Mouse (Mus musculus) adrenal gland, postnatal 10 days (tissue): Measurements from ENCODE around the gene Slc25a47. TPM values are rescaled to one million over a fixed set of nuclear protein-coding genes. Genes with fewer than 3 reads are reported as not detected.

ENCODE experiments used
- DNase-seq: peaks from one replicate; pipeline ENCODE4 v3.0.0; 2021; ENCODE audit warnings: mixed read lengths
- long read RNA-seq, 2 experiments: library from polyadenylated mRNA; stranded (forward); transcript quantifications; one replicate each; pipeline ENCODE4 v2.0.0; 2021
- total RNA-seq, 2 experiments: library from RNA; stranded (reverse); gene quantifications; 2 replicates each; pipeline ENCODE4 v1.2.3; 2021

Gene Slc25a47
- 100 to 1,000 TPM in 1 of 2 experiments, 10 to 100 TPM in 1; 49.1 to 181 TPM for total RNA-seq
- long read RNA-seq, experiment 1, transcript Slc25a47-201 (6 exons, 1,580 nt): major isoform, 804 of 910 reads
- long read RNA-seq, experiment 1, partial matches to known transcripts: 53 of 910 reads
- long read RNA-seq, experiment 1, other reads (novel, unspliced or antisense): 49 of 910 reads
- long read RNA-seq, experiment 2, transcript Slc25a47-201 (6 exons, 1,580 nt): major isoform, 20 of 28 reads
- long read RNA-seq, experiment 2, partial matches to known transcripts: 2 of 28 reads
- long read RNA-seq, experiment 2, other reads (novel, unspliced or antisense): 6 of 28 reads

DNA sequence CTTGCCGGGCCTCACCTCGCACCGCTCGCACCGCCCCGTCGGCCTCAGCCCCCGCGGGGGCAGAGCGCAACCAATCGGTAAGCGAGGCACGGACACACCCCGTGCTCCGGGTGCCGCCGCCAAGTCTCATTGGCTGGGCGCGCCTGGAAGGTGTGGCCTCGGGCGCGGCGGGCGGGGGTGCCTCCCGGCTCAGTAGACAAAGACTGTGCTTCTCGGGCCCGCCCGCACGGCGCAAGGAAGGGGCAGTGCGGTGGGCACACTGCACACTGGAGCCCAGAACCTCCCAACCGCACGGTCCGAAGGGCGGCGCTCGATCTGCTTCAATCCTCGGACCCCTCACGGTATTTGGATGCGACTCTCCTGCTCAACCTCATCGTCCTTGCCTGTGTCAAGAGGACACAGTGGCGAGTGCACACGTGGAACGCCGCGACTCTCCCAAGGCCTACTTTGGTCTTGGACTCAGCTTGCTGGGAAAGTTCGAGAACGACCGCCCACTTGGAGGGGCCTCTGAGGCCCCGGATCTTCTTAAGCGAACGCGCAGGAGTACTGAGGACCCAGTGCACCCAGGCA, at the start of gene Slc25a47, which contains the start of gene Slc25a29:
TSS of gene Slc25a47 (plus strand) at position 207 of the 570 bp plus-strand sequence.
TSS of gene Slc25a29 (minus strand) at position 44 of the 570 bp plus-strand sequence.
- peak; percentile 98 for DNase-seq

DNA sequence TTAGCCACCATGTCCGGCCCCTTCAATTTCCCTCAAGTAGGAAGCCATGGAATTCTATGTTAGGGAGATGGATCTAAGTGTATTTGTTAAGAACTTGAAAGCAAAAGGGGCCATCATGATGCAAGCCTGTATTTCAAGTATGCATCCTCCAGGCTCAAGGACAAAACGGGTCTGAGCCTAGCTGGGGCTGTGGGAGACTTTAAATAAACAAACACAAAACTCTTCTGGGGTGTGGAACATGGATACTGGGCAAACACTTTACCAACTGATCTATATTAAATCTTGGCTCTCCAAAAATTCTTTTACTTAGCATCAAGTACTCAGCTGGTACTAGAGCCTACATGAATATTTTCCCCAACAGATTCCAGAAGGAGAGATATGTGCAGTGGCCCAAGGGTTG, 48.5 kb upstream of the Slc25a47 start:
- DNase-seq: no peak

DNA sequence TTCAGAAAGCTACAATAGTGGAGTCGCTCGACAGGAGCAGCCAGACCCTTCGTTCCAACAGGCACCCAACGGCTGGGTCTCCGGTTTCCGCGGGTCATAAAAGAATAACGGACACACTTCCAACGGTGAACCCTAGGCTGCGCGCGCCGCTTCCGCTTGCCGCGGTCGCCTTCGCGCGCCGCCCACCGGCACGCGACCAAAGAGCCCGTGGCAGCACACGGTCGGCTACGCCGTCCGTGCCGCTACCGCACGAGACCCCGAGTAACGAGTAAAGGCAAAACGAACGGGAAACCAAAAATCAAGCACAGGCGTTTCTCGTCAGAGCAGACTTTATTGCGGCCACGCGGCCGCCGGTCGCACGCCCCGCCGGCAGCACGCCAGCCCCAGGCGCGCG, 43.7 kb upstream of the Slc25a47 start:
- DNase-seq: peak; percentile 90

DNA sequence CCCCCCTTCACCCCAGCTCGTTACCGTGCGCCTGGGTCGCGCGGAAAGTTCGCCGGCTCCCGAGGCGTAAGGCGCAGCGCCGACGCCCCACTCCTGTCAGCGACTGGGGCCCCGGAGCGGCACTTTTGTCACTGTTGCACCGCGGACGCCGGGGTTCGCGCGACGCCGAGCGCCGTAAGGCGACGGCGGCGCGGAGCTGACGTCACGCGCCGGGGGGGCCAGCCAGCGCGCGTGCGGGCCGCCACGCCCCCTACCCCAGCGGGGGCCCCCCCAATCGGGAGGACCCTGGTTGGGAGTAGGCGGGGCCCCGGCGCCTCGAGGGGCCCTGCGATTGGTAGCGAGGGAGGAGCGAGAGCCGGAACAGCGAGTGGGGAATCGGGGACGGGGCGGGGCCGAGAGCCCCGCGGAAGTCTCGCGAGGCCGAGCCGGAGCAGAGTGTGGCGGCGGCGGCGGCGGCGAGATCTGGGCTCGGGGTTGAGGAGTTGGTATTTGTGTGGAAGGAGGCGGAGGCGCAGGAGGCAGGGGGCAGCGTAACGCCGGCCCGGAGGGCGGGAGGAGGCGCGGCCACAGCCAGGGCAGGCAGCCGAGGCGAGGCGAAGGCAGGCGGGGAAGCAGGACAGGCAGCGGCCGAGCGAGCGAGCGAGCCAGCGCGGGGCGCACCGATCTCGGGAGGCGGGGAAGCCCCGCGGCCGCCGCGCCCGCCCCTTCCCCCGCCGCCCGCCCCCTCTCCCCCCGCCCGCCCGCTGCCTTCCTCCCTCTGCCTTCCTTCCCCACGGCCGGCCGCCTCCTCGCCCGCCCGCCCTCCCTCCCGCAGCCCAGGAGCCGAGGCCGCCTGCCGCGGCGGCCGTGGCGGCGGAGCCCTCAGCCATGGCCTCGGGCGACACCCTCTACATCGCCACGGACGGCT, 43.0 kb upstream of the Slc25a47 start, which contains the start of gene Yy1:
TSS of gene Yy1 (plus strand) at position 428 of the 907 bp plus-strand sequence.
- DNase-seq: peak; percentile 99

DNA sequence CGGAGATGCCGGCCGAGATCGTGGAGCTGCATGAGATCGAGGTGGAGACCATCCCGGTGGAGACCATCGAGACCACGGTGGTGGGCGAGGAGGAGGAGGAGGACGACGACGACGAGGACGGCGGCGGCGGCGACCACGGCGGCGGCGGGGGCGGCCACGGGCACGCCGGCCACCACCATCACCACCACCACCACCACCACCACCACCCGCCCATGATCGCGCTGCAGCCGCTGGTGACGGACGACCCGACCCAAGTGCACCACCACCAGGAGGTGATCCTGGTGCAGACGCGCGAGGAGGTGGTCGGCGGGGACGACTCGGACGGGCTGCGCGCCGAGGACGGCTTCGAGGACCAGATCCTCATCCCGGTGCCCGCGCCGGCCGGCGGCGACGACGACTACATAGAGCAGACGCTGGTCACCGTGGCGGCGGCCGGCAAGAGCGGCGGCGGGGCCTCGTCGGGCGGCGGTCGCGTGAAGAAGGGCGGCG, 42.3 kb upstream of the Slc25a47 start:
- peak; percentile 53 for DNase-seq

DNA sequence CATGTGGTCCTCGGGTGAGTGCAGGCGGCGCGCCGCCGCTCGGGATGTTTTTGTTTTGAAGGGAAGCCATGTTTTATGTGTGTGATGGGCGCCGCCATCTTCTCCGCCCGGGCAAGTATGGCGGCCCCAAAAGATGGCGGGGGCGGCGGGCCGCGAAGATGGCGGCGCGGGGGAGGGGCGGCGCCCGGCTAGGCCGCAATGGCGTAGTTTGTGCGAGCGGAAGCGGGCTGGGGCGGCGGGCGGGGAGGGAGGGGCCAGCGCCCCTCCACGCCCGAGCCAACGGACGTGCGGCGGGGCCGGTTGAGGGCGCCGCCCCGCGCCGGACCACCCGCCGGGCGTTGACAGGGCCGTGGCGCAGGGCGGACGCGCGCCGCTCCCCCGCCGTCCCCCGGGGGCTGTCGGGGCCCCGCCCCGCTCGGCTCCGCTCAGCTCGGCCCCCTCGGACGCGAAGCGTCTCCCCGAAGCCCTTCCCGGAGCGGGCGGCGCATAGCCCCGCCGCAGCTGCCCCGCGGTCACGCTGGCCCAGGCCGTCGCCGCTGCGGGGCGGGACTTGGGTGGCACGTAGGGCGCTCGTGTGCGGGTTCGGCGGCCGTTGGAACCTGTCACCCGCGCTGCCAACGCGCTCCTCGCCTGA, 41.7 kb upstream of the Slc25a47 start:
- DNase-seq: peak; percentile 91

DNA sequence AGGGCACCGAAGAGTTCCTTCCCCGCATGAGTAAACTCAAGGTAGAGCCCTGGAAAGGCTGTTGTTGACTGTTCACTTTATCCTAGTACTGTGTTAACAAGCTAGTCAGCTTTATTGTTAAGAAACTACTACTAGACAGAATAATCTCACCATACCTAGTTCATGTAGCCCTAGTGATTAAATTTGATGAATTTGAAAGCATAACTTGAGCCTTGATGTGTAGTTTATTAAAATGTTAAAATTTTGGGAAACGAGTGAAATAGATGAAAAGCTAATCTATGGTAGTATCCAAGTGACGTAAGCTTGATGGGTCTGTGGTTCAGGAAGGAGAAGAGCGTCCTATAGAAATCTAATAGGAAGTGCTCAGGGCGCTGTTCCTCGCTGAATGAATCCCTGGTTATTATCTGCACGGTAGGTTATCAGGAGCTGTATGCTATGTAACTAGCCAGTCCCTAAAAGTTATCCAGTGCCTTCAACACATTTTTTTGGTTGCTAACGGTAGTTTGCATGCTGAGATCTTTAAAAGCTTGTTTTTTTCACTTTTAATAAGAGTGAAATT, 40.8 kb upstream of the Slc25a47 start:
- no peak for DNase-seq

DNA sequence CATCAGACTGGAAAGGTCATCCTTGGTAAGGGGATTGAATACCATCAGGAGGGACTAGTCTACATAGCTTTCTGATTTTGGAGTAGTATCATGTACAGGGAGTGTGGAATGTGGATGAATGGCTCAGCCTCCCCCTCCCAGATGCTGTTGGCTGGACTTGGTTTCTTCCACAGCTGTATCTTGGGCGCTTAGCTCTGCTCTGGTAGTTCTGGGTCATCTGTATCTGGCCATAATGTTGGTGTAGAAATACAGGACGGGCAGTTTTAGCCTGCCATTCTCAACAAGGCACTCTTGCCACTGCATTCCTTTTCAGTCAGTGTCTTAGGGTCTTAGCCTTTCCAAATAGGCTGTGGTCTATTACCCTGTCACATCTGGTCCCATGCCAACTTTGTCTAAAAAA, 34.2 kb upstream of the Slc25a47 start:
- DNase-seq: no peak

DNA sequence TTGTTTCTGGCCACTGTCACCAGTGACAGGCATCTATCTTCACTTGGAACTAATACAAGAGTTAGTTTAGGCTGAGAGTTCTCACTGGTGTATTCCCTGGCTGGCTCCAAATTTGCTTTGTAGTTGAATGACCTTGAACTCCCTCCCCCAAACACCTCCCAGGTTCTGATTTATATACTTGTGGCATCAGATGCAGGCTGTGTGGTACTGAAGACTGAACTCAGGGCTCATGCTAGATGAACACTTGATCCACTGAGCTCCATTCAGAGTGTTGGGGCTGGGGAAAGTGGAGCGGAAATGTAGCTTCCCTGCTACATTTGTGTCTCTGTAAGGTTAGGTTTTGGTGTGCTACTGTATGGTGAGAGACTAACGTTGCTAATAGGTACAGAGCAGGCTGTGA, 31.5 kb upstream of the Slc25a47 start:
- no peak for DNase-seq

DNA sequence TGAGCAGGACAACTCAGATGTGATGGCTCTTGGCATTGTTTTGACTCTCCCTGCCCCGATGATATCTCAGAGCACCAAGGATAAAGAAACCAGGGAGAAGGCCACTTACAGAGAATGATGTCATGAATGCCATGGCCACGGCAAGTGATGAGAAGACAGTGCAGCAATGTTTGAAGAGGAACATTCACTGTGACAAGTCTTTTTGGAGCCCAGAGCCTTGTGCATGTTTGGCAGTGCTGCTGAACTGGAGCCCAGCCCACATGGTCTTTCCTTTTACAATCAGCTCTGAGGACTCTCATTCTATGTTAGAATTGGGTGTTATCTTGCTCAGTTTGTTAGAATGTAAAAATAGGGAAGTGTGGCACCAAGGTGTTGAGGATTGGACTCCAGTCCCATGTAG, 27.4 kb upstream of the Slc25a47 start:
- DNase-seq: peak; percentile 64

DNA sequence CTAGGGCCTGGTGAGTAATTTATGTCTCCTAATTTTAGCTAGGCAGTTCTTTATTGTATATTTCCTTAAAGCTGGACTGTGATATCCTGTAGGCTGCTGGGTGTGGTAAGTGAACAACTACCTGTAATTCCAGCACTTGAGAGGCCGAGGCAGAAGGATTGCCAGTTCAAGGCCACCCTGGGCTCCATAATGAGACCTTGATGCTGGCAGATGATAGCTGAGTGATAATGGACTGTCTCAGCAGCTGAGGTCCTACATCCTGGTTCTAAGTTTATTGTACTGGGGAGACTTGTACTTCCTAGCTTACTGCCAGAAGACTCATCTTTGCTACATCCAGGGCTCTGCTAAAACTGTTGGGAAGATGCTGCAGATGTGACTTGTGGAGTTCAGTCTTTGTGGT, 26.1 kb upstream of the Slc25a47 start:
- no peak for DNase-seq

DNA sequence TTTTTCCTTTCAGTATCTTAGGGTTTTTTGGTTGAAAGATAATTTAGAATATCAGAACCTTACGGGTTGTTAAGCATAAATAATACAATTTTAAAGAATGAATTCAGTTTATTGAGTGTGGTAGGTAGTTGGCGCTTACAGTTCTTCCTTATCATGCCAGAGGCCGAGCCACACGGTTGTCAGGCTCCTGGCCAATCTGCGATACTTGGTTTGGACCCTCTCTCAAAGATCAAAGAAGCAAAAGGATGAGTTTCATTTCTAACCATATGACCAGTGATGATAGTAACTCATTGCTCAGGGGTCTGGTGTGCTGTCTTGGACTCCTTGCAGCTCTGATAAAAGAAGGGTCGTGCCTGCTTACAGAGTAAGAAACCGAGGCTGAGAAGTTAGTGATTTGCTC, 25.5 kb upstream of the Slc25a47 start:
- no peak for DNase-seq

DNA sequence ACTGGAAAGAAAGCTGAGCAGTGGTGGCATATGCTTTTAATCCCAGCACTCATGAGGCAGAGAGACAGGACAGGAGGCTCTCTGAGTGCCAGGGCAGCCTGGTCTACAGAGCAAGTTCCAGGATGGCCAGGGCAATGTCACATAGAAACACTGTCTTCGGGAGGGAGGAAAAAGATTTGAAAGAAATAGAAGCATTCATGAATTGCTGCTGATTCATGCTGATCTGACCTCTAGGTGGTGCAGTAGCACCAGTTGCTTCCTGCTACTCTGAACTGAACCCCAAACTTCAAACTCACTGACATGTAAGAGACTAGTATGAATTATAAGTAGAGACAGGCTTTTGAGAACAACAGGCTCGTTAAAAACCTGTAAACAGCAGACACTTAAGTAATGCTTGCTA, 24.7 kb upstream of the Slc25a47 start:
- DNase-seq: peak; percentile 49

DNA sequence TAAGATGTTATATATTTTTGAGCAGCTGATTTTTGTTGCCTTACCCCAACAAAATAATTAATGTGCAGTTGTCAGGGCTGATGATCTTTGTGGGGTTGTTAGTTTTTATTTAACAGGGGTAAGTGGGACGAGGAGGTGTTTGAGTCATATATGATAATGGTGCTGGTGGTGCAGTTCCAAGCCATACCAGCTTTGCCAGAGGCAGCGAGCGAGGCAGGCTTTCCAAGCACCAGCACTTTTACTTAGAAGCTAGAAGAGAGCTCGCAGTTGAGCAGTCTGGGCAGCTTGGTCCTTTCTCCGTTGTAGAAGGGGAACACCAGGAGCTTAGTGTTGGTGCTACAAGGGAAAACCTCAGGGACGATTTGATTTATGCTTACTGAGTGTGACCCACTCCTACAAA, 23.4 kb upstream of the Slc25a47 start:
- DNase-seq: no peak

DNA sequence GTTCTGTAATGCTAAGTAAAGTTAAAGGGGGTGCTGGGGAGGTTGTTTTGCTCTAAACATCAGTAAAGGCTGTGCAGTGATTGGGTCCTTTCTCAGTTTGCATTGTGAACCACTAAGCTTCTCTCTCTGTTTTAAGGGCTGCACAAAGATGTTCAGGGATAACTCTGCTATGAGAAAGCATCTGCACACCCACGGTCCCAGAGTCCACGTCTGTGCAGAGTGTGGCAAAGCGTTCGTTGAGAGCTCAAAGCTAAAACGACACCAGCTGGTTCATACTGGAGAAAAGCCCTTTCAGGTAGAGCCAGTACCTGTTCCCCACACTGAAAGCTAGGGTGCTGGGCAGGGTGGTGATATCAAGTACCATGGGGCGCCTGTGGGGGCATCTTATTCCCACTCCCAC, 21.4 kb upstream of the Slc25a47 start:
- DNase-seq: no peak

DNA sequence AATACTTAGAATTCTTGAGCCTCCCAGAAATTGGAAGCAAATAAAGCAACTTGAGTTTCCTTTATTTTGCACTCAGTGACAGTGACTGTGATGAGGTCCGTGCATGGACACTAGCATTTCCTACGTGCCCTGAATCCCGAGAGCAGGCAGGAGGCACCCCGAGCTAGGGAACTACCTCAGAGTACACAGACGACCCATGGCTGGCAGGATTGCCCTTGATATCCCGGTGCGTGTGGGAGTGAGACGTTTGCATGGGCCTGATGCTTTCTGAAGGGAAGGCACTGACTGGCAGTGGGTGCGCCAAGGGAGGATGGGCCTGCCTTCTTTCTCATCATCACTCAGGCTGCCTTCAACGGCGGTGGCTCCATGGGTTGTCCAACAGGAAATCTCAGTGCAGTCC, 19.3 kb upstream of the Slc25a47 start:
- DNase-seq: no peak

DNA sequence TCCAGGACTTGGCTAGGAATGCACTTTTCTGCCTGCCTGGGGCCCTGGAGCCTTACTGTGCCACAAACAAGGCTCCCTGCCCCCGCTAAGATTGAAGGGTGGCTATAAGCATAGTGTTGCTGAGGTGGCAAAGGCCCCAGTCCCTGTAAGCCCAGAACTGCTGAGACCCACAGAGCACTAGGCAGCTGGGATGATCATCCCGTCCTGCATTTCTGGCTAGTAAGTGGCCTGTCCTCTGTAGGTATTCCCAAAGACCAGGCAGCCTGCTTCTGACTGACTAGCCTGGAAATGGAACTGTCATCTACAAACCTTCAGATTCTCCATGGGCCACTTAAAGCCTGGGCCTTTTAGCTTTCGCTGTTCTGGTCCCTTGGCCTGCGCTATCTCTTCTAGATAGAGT, 15.4 kb upstream of the Slc25a47 start:
- DNase-seq: no peak

DNA sequence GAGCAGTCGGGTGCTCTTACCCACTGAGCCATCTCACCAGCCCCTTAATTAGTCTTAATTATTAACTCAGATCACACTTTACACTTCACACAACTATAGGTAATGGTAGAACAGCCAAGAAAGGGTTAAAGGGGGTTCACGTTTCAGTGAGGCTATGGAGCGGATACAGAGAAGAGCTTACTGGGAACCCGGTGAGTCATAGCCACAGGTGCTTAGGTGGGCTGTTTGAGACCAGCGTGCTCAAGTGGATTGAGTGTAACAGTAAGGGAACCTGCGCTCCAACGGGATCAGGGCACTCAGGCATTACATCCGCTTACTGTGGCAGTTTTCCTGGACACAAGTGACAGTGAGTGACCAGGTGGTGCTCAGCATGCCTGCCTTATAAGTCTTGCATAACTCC, 12.8 kb upstream of the Slc25a47 start:
- DNase-seq: no peak

DNA sequence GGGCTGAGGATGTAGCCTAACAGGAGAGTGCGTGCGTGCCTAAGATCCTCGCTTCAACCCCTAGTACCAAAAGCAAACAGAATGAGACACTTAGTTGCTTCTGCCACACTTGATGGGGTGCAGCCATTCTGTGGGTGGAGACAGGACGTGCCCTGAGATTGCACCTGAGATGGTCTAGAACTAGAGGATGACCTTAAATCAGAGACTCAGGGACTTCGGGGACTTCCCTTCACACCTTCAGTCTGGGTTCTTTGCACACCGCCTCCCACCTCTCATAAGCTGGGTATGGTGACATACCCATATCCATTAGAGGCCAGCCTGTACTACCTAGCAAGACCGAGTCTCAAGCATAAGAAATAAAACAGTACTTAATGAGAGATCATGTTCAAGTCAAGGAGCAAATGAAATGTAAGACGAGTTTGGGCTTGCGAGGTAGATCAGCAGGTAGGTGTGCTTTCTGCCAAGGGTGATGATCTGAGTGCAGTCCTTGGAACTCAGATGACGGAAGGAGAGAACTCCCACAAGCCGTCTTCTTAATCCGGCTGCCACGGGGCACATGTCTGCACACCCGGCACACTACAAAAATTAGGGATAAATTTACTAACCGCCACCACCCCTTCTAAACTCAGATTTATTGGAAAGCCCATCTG, 11.5 kb upstream of the Slc25a47 start:
- no peak for DNase-seq

DNA sequence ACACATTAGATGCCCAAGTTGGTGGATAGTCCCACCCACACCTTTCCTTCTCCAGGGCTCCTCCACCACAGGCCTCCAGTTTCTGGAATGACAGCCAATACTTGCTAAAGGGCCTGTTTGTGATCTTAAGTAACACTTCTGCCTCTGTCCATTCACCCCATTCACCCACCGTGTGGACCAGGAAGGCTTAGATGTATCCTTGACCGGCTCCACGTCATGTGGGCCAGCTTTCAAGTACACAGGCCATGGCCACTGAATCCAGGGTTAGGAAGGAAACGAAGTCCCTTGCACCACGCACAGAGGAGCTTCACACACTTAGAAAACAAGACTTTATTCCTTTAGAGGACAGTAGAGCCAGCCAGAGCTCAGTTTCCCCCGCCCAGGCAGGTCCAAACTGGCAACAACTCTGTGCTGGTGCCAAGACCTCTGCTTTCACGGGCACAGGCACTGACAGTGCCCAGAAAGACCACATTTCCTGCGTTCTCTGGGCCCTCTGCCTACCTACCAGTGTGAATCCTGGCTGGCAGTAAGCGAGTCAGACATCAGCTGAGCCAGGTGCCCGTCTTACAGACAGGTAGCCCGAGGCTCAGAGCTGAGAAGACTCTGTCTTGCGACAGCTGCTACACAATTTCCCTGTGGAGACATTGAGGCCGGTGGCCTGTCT, 10.2 kb upstream of the Slc25a47 start:
- no peak for DNase-seq
